Mouse (Mus musculus) A20 (cell line): ENCODE measurements around the gene Sepsecs.
A peak's percentile ranks its signal among the peaks of the same experiment; 100 is the strongest.

ENCODE experiments used
- DNase-seq: peaks from one replicate; pipeline ENCODE4 v3.0.0-alpha.2; 2011; ENCODE audit warnings: low read depth, low spot score

Gene Sepsecs

GRCm38 (mm10) chr5:52643947-52644840 lies 25.3 kb downstream of the Sepsecs start:
- DNase-seq, result no peak

- no peak for DNase-seq
These were observed 27.8 kb downstream of the Sepsecs start for GRCm38 (mm10) chr5:52641736-52642135.

- no peak for DNase-seq
These were observed 30.6 kb downstream of the Sepsecs start for GRCm38 (mm10) chr5:52638916-52639315.

GRCm38 (mm10) chr5:52638006-52638405 lies 31.5 kb downstream of the Sepsecs start:
- DNase-seq, result no peak

- no peak for DNase-seq
These were observed 32.6 kb downstream of the Sepsecs start for GRCm38 (mm10) chr5:52636923-52637322.

- DNase-seq, result no peak
These were observed 33.3 kb downstream of the Sepsecs start for GRCm38 (mm10) chr5:52636025-52636755.

GRCm38 (mm10) chr5:52634017-52634416 lies 35.5 kb downstream of the Sepsecs start:
- peak; percentile 76 for DNase-seq

GRCm38 (mm10) chr5:52630541-52630940 lies 39.0 kb downstream of the Sepsecs start:
- DNase-seq, result no peak

- no peak for DNase-seq
These were observed 40.3 kb downstream of the Sepsecs start for GRCm38 (mm10) chr5:52629214-52629613.

- DNase-seq, result no peak
These were observed 40.7 kb downstream of the Sepsecs start for GRCm38 (mm10) chr5:52628783-52629182.

- DNase-seq, result no peak
These were observed 41.8 kb downstream of the Sepsecs start for GRCm38 (mm10) chr5:52627713-52628112.

GRCm38 (mm10) chr5:52626092-52626491 lies 43.4 kb downstream of the Sepsecs start:
- no peak for DNase-seq

- no peak for DNase-seq
These were observed 44.6 kb downstream of the Sepsecs start for GRCm38 (mm10) chr5:52624956-52625355.

GRCm38 (mm10) chr5:52623099-52623498 lies 46.4 kb downstream of the Sepsecs start:
- no peak for DNase-seq

GRCm38 (mm10) chr5:52618348-52619270 lies 50.9 kb downstream of the Sepsecs start:
- peak; percentile 4 for DNase-seq

- DNase-seq, result no peak
These were observed 51.7 kb downstream of the Sepsecs start for GRCm38 (mm10) chr5:52617711-52618347.

- DNase-seq, result no peak
These were observed 53.0 kb downstream of the Sepsecs start for GRCm38 (mm10) chr5:52616549-52616948.

GRCm38 (mm10) chr5:52615421-52615820 lies 54.1 kb downstream of the Sepsecs start:
- DNase-seq, result no peak

GRCm38 (mm10) chr5:52614686-52615085 lies 54.8 kb downstream of the Sepsecs start:
- DNase-seq, result no peak

- no peak for DNase-seq
These were observed 56.7 kb downstream of the Sepsecs start for GRCm38 (mm10) chr5:52612776-52613175.

- no peak for DNase-seq
These were observed 58.1 kb downstream of the Sepsecs start for GRCm38 (mm10) chr5:52611315-52611895.
